Mouse (Mus musculus) heart, postnatal 0 days (tissue): ENCODE results near the gene Chmp5. TPM values are rescaled to one million over a fixed set of nuclear protein-coding genes. Genes with fewer than 3 reads are reported as not detected.

Source experiments
- ATAC-seq: fragments of 200-750 bp; cut with Nextera tagmentation; 2 replicates; pipeline ENCODE4 v1.8.0; 2017; ENCODE audit warnings: low read depth, moderate number of reproducible peaks, moderate library complexity; ENCODE audit not compliant: insufficient read depth
- DNase-seq: peaks from one replicate; pipeline ENCODE4 v3.0.0-alpha.2; 2016; ENCODE audit warnings: low spot score
- H3K27ac ChIP-seq: fragments of 300-500 bp; sonication (generic); 2 replicates; pipeline ENCODE4 v1.5.1; 2014; ENCODE audit warnings: low read depth, mild to moderate bottlenecking
- H3K27me3 ChIP-seq: fragments of 300-500 bp; sonication (generic); 2 replicates; pipeline ENCODE4 v1.6.1; 2014; ENCODE audit warnings: low read length, mixed read lengths; ENCODE audit not compliant: control insufficient read depth, insufficient read depth
- H3K36me3 ChIP-seq: fragments of 300-500 bp; sonication (generic); replicated peaks from 2 replicates; pipeline ENCODE4 v1.6.1; 2014; ENCODE audit warnings: low read length, mixed read lengths; ENCODE audit not compliant: control insufficient read depth, insufficient read depth
- H3K4me1 ChIP-seq: fragments of 300-500 bp; sonication (generic); 2 replicates; pipeline ENCODE4 v1.6.1; 2014; ENCODE audit warnings: antibody characterized with exemption; ENCODE audit not compliant: control insufficient read depth, insufficient read depth
- H3K4me2 ChIP-seq: fragments of 300-500 bp; sonication (generic); 2 replicates; pipeline ENCODE4 v1.6.1; 2014; ENCODE audit warnings: low read depth, mild to moderate bottlenecking, low read length, moderate library complexity
- H3K4me3 ChIP-seq: fragments of 300-500 bp; sonication (generic); 2 replicates; pipeline ENCODE4 v1.5.1; 2014; ENCODE audit warnings: low read depth, low read length
- H3K9ac ChIP-seq: fragments of 300-500 bp; sonication (generic); replicated peaks from 2 replicates; pipeline ENCODE4 v1.6.1; 2014; ENCODE audit warnings: low read depth, low read length, mixed read lengths
- H3K9me3 ChIP-seq: fragments of 300-500 bp; sonication (generic); replicated peaks from 2 replicates; pipeline ENCODE4 v1.6.1; 2016; ENCODE audit warnings: low read length; ENCODE audit not compliant: control insufficient read depth
- CTCF ChIP-seq: IDR thresholded peaks from 2 replicates; pipeline ENCODE4 v1.5.1; 2016; ENCODE audit warnings: antibody characterized with exemption, control low read depth, low read depth
- EP300 ChIP-seq: IDR thresholded peaks from 2 replicates; pipeline ENCODE4 v1.6.1; 2016; ENCODE audit warnings: antibody characterized with exemption, low read depth
- WGBS: fragments of 180-500 bp; shearing (Covaris S2); extraction: QIAGEN DNeasy Blood & Tissue Kit; methylation state at CpG from one replicate; pipeline ENCODE4 v1.1.7; 2014; 5-methylcytosine and 5-hydroxymethylcytosine counted together
- polyA plus RNA-seq: library from polyadenylated mRNA; unstranded; fragments of >200 nt; fragmentation: Nextera tagmentation; extraction: Ambion mirVana; gene quantifications from 2 replicates; pipeline ENCODE4 v1.2.1, GENCODE M21; 2015
- total RNA-seq: library from RNA; depleted of rRNA; stranded (reverse); fragments of >200 nt; gene quantifications from 2 replicates; pipeline ENCODE4 v1.2.3, GENCODE M21; 2014; ENCODE audit warnings: low replicate concordance; rRNA removed

Chmp5 gene
- total RNA-seq = 17.7 and 26.8 TPM in 2 replicates
- 72.3 and 77.3 TPM in 2 replicates for polyA plus RNA-seq

- H3K27me3 ChIP-seq = no peaks in the 10 kb centered on the region
- peak within 1 kb of the TSS; percentile 75 for H3K4me2 ChIP-seq
- H3K4me1 ChIP-seq = peaks cover 17% of the 10 kb centered on the region
- H3K36me3 ChIP-seq = peaks cover 38% of the 10 kb centered on the region
- H3K27ac ChIP-seq = peak within 1 kb of the TSS; percentile 89
- peak within 1 kb of the TSS; percentile 80 for H3K4me3 ChIP-seq
- ATAC-seq (peak; percentile 98), DNase-seq (peak; percentile 100)
- peak; percentile 25 for TF ChIP-seq CTCF
- TF ChIP-seq EP300 = no peak
- H3K9me3 ChIP-seq = no peaks in the 10 kb centered on the region
- 0% methylated on average over 42 of the region's 50 CpGs for WGBS
- H3K9ac ChIP-seq = peak within 1 kb of the TSS; percentile 83
Observed at GRCm38 (mm10) chr4:40948160-40948708, at the start of gene Chmp5, which contains the start of gene Bag1. Gene Chmp5, plus strand, starts transcription at chr4:40948407. Gene Bag1, minus strand, starts transcription at chr4:40948294.

- TF ChIP-seq EP300 (no peak), CTCF (no peak)
- H3K4me1 ChIP-seq = no peaks in the 10 kb centered on the region
- no peak overlapping the region for H3K4me3 ChIP-seq
- DNase-seq (no peak), ATAC-seq (no peak)
- H3K36me3 ChIP-seq = no peaks in the 10 kb centered on the region
- 0 out of 2 replicates have a peak, but pooled peaks cover 5% of the 10 kb centered on the region for H3K9me3 ChIP-seq
- no peak overlapping the region for H3K4me2 ChIP-seq
- no peaks in the 10 kb centered on the region for H3K27me3 ChIP-seq
- no peak overlapping the region for H3K27ac ChIP-seq
- H3K9ac ChIP-seq = no peak overlapping the region
- WGBS = 77% methylated on average over 6 of the region's 6 CpGs
Observed at GRCm38 (mm10) chr4:40898476-40899044, 49.6 kb upstream of the Chmp5 start.

GRCm38 (mm10) chr4:40899264-40899663 is 48.9 kb upstream of the Chmp5 start:
- Histone ChIP-seq H3K4me3 (no peak overlapping the region), H3K9ac (no peak overlapping the region), H3K9me3 (0 out of 2 replicates have a peak, but pooled peaks cover 5% of the 10 kb centered on the region), H3K4me1 (no peaks in the 10 kb centered on the region), H3K27ac (no peak overlapping the region), H3K36me3 (no peaks in the 10 kb centered on the region), H3K4me2 (no peak overlapping the region), H3K27me3 (no peaks in the 10 kb centered on the region)
- TF ChIP-seq CTCF (no peak), EP300 (no peak)
- DNase-seq (no peak), ATAC-seq (no peak)
- WGBS = 61% methylated on average over 2 of the region's 2 CpGs

- DNase-seq = no peak
- Histone ChIP-seq H3K9me3 (0 out of 2 replicates have a peak, but pooled peaks cover 5% of the 10 kb centered on the region), H3K4me1 (no peaks in the 10 kb centered on the region), H3K27me3 (no peaks in the 10 kb centered on the region), H3K4me2 (no peak overlapping the region), H3K36me3 (no peaks in the 10 kb centered on the region), H3K4me3 (no peak overlapping the region), H3K27ac (no peak overlapping the region), H3K9ac (no peak overlapping the region)
- no peak for ATAC-seq
- TF ChIP-seq EP300 (no peak), CTCF (no peak)
- WGBS = 82% methylated on average over 3 of the region's 3 CpGs
Observed at GRCm38 (mm10) chr4:40900071-40900470, 48.1 kb upstream of the Chmp5 start.

- H3K27ac ChIP-seq = no peak overlapping the region
- WGBS = 84% methylated on average over 4 of the region's 4 CpGs
- no peak overlapping the region for H3K9ac ChIP-seq
- TF ChIP-seq CTCF (no peak), EP300 (no peak)
- no peak overlapping the region for H3K4me3 ChIP-seq
- H3K27me3 ChIP-seq = no peaks in the 10 kb centered on the region
- ATAC-seq (no peak), DNase-seq (no peak)
- no peak overlapping the region for H3K4me2 ChIP-seq
- no peaks in the 10 kb centered on the region for H3K36me3 ChIP-seq
- no peaks in the 10 kb centered on the region for H3K4me1 ChIP-seq
- 0 out of 2 replicates have a peak, but pooled peaks cover 2% of the 10 kb centered on the region for H3K9me3 ChIP-seq
Observed at GRCm38 (mm10) chr4:40900612-40901011, 47.6 kb upstream of the Chmp5 start.

- Histone ChIP-seq H3K27me3 (no peaks in the 10 kb centered on the region), H3K4me1 (no peaks in the 10 kb centered on the region), H3K36me3 (no peaks in the 10 kb centered on the region), H3K9me3 (no peaks in the 10 kb centered on the region), H3K27ac (no peak overlapping the region), H3K9ac (no peak overlapping the region), H3K4me2 (no peak overlapping the region), H3K4me3 (no peak overlapping the region)
- ATAC-seq (peak; percentile 41), DNase-seq (peak; percentile 69)
- TF ChIP-seq EP300 = no peak
- peak; percentile 76 for TF ChIP-seq CTCF
- 25% methylated on average over 1 of the region's 1 CpGs for WGBS
Observed at GRCm38 (mm10) chr4:40906298-40906697, 41.9 kb upstream of the Chmp5 start.
